8 mouse cellular contexts compared by ENCODE assay signal in the genomic region with DNA sequence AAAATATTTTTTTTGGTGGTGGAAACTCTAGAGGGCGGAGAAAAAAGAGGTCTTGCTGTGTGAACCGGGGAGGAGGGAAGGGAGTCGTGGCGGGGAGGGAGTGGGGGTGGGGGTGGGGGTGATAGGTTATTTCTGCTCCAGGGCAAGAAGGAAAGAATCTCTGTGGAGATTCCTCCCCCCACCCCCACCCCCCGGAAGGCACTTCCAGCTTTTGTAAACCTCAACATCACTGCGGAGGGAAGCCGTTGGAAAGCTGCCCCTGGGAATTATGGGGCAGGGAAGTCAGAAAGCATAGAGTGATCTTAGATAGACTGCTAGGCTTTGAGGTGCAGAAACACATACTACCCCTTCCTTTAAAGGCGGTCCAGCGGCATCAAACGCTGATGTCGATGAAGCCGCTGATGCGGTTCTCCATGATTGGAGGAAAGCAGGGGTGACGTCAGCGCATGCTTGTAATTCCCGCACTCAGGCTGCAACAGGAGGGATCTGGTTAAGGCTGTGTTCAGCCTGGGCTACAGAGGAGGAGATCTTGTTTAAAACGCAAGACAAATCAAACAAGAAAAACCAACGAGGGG.
A peak's percentile ranks its signal among the peaks of the same experiment; 100 is the strongest.
DNase-seq lines count a peak whose midpoint lies in the region; ATAC-seq and TF ChIP-seq lines count a peak whose summit lies in the region.

No protein-coding gene starts in this region.

- peak; percentile 94 for ATAC-seq in forebrain, embryonic 15.5 days (replicated peaks)
- no peak for ATAC-seq in liver, embryonic 15.5 days (ENCODE audit: insufficient read depth)
- ATAC-seq in neural tube, embryonic 11.5 days (ENCODE audit: insufficient read depth, low FRiP score, low TSS enrichment) = peak; percentile 93

- H3K36me3 ChIP-seq in E14TG2a.4 (ENCODE audit: insufficient read depth, low read length) = no peaks in the 10 kb centered on the region
- H3K36me3 ChIP-seq in forebrain, embryonic 15.5 days = no peaks in the 10 kb centered on the region
- H3K36me3 ChIP-seq in liver, embryonic 15.5 days (replicated peaks) = no peaks in the 10 kb centered on the region
- H3K36me3 ChIP-seq in neural tube, embryonic 11.5 days (ENCODE audit: control insufficient read depth, insufficient read depth, low read length) = no peaks in the 10 kb centered on the region

- 5% methylated on average over 18 of the region's 18 CpGs for WGBS in forebrain, embryonic 15.5 days
- WGBS in large intestine, adult 2 months = 2% methylated on average over 18 of the region's 18 CpGs
- WGBS in liver, embryonic 15.5 days (ENCODE audit: insufficient replicate concordance) = 9% methylated on average over 18 of the region's 18 CpGs
- WGBS in neural tube, embryonic 11.5 days = 5% methylated on average over 18 of the region's 18 CpGs

- H3K9me3 ChIP-seq in E14TG2a.4 (ENCODE audit: low read length) = peaks cover 34% of the 10 kb centered on the region
- H3K9me3 ChIP-seq in forebrain, embryonic 15.5 days = no peaks in the 10 kb centered on the region
- no peaks in the 10 kb centered on the region for H3K9me3 ChIP-seq in liver, embryonic 15.5 days (replicated peaks)
- no peaks in the 10 kb centered on the region for H3K9me3 ChIP-seq in neural tube, embryonic 11.5 days (ENCODE audit: control insufficient read depth, low read length)

- H3K27me3 ChIP-seq in E14TG2a.4 (ENCODE audit: insufficient read depth, low read length) = peaks cover 3% of the 10 kb centered on the region; the same call in 1 of the 2 replicates
- no peaks in the 10 kb centered on the region for H3K27me3 ChIP-seq in forebrain, embryonic 15.5 days
- H3K27me3 ChIP-seq in liver, embryonic 15.5 days = no peaks in the 10 kb centered on the region
- H3K27me3 ChIP-seq in neural tube, embryonic 11.5 days (ENCODE audit: control insufficient read depth, insufficient read depth, low read length) = no peaks in the 10 kb centered on the region

- H3K4me3 ChIP-seq in E14TG2a.4 (replicated peaks; ENCODE audit: low read length) = peak overlapping the region; percentile 37; the same call in 1 of the 2 replicates
- H3K4me3 ChIP-seq in brown adipose tissue, adult 24 weeks (ENCODE audit: insufficient read depth, low read depth, low read length) = peak overlapping the region; percentile 49
- peak overlapping the region; percentile 50 for H3K4me3 ChIP-seq in forebrain, embryonic 15.5 days
- H3K4me3 ChIP-seq in liver, embryonic 15.5 days (replicated peaks) = peak overlapping the region; percentile 49
- H3K4me3 ChIP-seq in neural tube, embryonic 11.5 days (ENCODE audit: low read depth, low read length) = peak overlapping the region; percentile 33

- H3K4me1 ChIP-seq in E14TG2a.4 (replicated peaks; ENCODE audit: low read depth, low read length) = 0 out of 2 replicates have a peak, but pooled peaks cover 5% of the 10 kb centered on the region
- H3K4me1 ChIP-seq in brown adipose tissue, adult 24 weeks (ENCODE audit: control insufficient read depth, insufficient read depth, insufficient read length, low read length) = 0 out of 2 replicates have a peak, but pooled peaks cover 2% of the 10 kb centered on the region
- peaks cover 5% of the 10 kb centered on the region; the same call in 1 of the 2 replicates for H3K4me1 ChIP-seq in forebrain, embryonic 15.5 days
- peaks cover 8% of the 10 kb centered on the region; the same call in 1 of the 2 replicates for H3K4me1 ChIP-seq in liver, embryonic 15.5 days (replicated peaks)
- H3K4me1 ChIP-seq in neural tube, embryonic 11.5 days (ENCODE audit: control insufficient read depth, insufficient read depth, low read length) = no peaks in the 10 kb centered on the region

- TF ChIP-seq CTCF in E14TG2a.4 (conservative IDR thresholded peaks at IDR 0.05; ENCODE audit: low read length) = no peak

- intact Hi-C loops in heart, postnatal 25 days (cut with DNase I) = loop anchor here (5.0 to 10.0 kb wide), 2 partner anchors 298 to 676 kb away; no protein-coding TSS in a partner anchor

- peak; percentile 51 for DNase-seq in heart, postnatal 25 days (ENCODE audit: low spot score)
- DNase-seq in large intestine, adult 2 months (ENCODE audit: low read depth, low spot score) = peak; percentile 24
- DNase-seq in neural tube, embryonic 11.5 days (ENCODE audit: low spot score) = peak; percentile 88
- DNase-seq in testis, postnatal 10 days (ENCODE audit: low spot score) = peak; percentile 78

- peak overlapping the region; percentile 50 for H3K9ac ChIP-seq in forebrain, embryonic 15.5 days (replicated peaks)
- H3K9ac ChIP-seq in liver, embryonic 15.5 days = no peak overlapping the region
- H3K9ac ChIP-seq in neural tube, embryonic 11.5 days (ENCODE audit: low read length) = peak overlapping the region; percentile 44

- peak overlapping the region; percentile 90 for H3K4me2 ChIP-seq in forebrain, embryonic 15.5 days (replicated peaks)
- H3K4me2 ChIP-seq in liver, embryonic 15.5 days = peak overlapping the region; percentile 66
- H3K4me2 ChIP-seq in neural tube, embryonic 11.5 days (ENCODE audit: low read depth) = peak overlapping the region; percentile 63

- 0 out of 2 replicates have a peak overlapping the region, but pooled peaks have one; percentile 1 for H3K27ac ChIP-seq in brown adipose tissue, adult 24 weeks (replicated peaks; ENCODE audit: low read depth, low read length)
- peak overlapping the region; percentile 78 for H3K27ac ChIP-seq in forebrain, embryonic 15.5 days (replicated peaks)
- H3K27ac ChIP-seq in liver, embryonic 15.5 days (replicated peaks) = no peak overlapping the region
- H3K27ac ChIP-seq in neural tube, embryonic 11.5 days (ENCODE audit: low read depth, low read length) = no peak overlapping the region

Comparison
In these comparisons a context has a peak if more than half of its experiments do, and no peak if none do; other contexts are left out.
1. H3K27ac ChIP-seq: peak in brown adipose tissue, adult 24 weeks (single experiment) and forebrain, embryonic 15.5 days (single experiment); none in liver, embryonic 15.5 days (single experiment) and neural tube, embryonic 11.5 days (single experiment).
2. DNase-seq: peak in every context shown above with its lines; median percentile 88 in neural tube, embryonic 11.5 days; 78 in testis, postnatal 10 days; 51 in heart, postnatal 25 days; 24 in large intestine, adult 2 months.
3. Peak in every context shown above with its lines, with median percentiles within 50 percentile points of each other: H3K4me3 ChIP-seq and H3K4me2 ChIP-seq.